Mouse (Mus musculus): ENCODE data around the gene Zcchc9.
"Not testable (repeated sequence)": the region's sequence is repeated elsewhere in the genome, so short reads cannot be mapped to it uniquely, and the experiment has no call there.

Gene Zcchc9

DNA sequence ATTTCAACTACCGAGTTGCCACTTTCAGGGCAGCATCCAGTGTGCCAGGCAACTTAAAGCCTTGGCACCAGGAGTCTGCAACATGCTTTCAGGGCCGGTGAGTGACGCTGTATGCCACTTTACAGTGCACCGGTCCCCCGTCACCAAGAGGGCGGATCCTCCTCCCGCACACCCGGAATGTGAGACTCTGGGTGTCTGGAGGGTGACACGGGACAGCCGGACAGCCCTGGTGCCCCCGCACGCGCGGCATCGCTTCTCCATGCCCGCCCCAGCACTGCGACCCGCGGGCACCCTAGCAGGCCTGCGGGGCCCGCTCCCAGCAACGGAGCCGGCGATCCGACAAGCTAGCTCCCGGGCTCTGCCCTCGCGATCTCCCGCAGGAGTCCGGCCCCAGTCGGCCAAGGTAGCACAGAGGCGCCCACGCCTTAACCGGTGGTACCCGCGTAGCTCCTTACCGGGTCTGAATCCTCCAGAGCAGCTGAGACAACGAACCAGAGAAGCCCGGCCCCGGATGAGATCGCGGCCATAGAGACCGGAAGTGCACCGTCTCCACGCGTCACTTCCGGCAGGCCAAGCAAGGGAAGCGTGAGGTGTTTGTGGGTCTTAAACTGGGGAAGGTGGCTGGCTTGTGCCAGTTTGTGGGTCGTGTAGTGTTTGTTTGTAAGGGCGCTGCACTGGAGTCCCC is at the start of gene Zcchc9:
TSS of gene Zcchc9 (minus strand) at position 551 of the 685 bp plus-strand sequence.
- DNase-seq = peak; percentile 89

DNA sequence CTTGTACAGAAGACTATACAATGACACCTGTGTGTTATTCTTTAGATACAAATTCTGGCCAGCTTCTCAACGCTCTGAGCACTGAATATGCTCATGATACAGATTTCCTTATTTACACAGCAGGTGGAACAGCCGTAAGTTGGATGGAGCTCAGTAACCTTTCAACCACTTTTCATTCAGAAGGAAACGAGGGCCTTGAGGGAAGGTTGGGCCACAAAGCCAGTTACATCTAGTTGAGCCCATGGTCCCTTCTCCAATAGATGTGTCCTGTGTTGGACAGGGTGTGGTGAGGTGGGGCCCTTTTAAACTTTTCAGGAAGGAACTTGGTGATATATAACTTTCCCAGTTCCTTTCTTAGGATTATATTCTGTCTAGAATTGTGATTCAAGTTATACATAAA is 46.9 kb upstream of the Zcchc9 start:
- no peak for DNase-seq

DNA sequence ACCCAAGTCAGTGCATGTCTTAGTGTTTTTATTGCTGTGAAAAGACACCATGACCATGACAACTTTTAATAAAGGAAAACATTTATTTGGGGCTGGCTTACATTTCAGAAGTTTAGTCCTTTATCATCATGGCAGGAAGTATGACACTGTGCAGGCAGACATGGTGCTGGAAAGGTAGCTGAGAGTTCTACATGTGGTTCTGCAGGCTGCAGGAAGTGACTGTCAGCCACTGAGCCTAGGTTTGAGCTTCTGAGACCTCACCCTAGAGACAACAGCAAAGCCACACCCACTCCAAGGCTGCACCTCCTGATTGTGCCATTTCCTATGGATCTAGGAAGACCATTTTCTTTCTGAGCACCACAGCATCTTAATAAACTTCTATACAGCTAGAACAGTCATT is 20.4 kb upstream of the Zcchc9 start:
- no peak for DNase-seq

DNA sequence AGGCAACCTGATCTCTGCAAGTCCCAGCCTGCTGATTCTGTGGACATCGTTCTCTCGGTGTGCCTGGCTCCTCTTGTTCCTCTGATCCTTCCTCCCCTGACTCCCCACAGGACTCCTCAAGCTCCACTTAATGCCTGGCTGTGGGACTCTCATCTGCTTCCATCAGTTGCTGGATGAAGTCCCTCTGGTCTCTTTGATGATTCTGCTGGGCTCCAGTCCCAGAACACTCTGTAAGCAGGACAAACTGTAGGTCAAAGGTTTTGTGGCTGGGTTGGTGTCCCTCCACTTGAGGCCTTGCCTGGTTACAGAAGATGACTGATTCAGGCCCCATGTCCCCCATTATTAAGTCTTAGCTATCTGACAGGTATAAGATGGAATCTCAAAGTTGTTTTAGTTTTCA is 18.6 kb upstream of the Zcchc9 start:
- no peak for DNase-seq

DNA sequence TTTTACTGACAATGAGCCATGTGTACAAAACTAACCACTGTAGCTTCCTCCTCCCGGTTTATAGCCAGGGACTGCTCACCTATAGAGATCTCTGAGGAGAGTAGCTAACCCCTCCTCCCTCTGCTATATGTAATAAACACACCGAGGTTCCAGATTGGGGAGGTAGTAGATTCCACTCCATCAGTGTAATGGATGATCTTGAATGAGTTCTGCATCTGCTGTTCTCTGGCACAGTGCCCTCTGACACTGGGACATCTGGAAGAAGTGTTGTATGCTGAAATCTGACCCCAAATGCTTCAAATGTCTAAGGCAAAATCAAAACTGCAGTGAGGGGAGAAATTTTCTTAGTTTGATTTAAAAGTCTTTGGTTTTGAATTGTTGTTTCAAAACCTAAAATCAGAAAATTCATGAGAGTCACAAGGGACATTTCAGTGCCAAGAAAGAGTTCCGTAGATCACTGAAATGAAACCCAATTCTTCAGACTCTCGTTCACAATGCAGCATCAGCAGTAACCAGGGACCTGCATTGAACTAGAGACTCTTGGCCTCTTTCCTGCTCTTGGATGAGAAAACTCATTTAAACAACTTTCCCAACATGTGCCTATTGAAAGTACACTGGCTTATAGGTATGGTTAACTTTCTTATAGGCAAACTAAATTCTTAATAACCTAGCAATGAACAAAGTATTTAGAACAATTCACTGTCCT is 17.5 kb upstream of the Zcchc9 start:
- DNase-seq = no peak

DNA sequence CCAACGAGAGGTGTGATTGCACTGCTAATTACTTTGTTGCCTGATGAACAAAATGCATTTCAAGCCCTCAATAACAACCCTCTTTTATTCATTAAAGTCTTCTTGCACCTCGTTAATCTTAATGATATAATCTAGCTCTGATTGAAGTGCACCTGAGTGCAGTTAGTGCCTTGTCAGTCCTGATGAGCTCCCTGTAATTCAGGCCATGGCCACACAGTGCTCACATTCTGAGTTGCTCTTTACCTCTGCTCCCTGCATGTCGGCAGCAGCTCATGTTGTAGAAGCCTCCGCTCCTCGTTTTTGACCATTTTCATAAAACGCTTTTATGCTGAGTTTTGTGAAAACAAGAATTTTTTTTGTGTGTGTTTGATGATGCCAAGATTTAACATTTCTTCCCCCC is 16.2 kb upstream of the Zcchc9 start:
- no peak for DNase-seq

DNA sequence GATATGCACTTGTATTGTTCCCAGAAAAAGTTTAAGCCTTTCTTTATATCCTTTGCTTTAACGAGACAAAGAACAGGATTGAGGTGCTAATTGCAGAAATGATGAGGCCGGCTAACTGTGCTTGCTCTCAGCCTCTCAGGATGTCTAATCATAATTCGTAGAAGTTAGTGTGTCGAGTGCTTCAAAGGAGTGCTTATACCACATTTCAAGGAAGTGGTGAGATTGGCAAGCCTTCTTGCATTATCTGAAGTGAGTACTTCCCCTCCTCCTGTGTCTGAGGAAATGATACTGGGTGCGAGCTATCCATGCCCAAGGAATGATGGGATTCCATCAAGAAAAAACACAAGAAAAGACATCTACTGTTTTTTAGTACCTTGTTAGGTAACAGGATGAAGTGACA is 7.2 kb upstream of the Zcchc9 start:
- DNase-seq = no peak

DNA sequence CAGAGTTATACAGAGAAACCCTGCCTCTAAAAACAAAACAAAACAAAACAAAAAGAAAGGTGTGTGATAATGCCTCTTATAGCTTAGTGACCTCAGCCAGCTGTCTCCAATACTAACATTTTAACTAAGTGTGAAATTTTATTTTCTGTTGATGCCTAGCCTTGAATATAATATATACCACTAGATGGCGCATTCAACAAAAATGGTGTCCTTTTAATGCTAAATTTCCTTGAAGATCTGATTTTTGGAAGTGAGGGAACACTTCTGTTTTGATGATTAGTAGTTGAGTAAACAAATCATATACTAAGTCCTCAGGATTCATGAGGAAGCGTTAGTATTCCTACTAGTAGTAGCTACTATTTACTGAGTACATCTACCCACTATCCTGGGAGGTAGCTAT is 2.0 kb upstream of the Zcchc9 start:
- DNase-seq = no peak

DNA sequence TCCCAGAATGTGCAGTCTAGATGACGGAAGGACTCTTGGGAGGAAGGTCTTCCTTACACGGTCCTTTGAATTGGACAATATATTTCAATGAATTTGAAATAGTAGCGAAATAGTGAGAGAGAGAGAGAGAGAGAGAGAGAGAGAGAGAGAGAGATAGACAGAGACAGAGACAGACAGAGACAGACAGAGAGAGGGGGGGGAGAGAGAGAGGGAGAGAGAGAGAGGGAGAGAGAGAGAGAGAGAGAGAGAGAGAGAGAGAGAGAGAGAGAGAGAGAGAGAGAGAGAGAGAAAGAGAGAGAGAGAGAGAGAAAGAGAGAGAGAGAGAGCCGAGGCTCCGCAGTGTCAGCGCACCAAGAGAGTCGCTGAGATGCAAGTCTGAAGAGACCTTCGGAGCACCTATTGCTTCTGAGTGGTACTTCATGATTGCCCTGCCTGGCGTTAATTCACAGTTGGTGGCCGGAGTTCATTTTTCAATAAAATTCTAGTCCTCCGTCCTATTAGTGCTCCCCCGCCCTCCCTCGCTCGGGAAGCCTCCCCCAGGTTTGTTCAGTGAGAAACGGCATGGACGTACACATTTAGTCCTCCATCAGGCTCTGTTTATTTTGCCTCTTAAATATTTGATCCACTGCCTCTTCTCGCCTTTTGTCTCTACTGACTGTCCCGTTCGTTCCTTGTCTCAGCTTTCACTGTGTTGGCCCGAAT is 520 bp upstream of the Zcchc9 start:
- DNase-seq = peak; percentile 25

DNA sequence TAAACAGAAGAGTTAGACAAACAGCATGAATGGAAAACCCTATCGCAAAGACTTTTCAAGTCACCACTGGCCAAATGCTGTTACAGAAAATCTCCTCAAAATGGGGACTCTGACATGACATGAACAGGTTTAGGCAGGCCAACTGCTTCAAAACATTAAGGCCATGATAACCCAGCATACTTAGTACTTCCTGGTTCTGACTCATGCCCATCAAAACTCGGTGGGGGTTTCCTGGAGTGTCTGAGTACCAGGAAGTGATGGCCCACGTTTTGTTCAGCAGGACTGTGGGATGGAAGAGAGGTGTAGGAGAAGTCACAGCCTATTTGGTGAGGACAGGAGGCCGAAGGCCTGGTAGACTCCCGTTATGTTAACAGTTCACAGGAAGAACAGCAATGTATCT is 5.8 kb downstream of the Zcchc9 start:
- no peak for DNase-seq

DNA sequence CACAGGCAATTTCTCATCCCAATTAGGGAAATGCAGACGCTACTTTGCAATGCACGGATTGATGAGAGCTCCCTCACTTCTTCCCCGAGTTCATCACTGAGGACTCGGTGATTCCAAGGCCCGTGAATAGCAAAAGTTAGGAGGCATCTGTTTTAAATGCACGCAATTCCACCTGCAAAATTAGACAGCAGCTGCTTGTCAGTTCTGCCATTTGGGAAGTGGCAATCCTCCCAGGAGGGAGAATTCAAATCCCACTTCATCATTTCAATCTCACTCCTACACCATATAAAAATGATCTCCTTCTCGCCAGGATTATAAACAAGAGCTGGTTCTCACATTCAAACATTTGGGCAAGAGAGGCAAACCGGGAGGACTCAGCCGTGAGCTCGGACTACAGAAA is 10.1 kb downstream of the Zcchc9 start:
- DNase-seq = no peak

DNA sequence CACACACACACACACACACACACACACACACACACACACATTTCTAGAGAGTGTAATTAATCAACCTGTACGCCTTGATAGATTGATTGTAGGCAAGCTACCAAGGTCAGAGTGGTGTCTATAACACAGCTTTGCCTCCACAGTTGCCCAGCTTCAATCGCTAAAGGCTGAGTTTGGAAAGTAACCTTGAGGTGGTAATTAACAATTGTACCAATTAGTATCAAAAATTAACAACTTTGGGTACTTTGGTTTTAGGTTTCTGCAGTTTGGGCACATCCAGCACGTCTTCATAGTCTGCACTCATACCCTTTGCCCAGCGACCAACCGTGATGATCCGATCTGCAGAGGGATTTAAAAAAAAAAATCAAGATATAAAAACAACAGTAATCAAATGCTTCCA is 10.6 kb downstream of the Zcchc9 start:
- DNase-seq = no peak

DNA sequence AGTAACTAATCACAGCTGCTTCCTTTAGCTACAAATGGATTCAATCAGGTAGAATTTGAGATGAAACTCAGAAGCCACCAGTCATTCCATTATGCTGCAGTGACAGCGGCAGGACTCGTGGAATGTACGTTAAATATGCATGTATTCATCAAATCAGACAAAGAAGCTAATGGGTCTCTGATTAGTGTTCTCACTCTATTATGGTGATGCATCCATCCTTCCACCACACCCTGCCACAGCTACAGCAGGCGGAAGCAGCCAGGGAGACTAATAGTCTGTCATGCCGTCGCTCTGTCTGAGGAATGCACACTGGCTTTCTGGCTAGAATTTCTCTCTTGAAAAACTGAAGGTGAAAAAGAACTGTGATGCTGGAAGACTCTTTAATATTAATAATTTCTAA is 11.5 kb downstream of the Zcchc9 start:
- DNase-seq = no peak

DNA sequence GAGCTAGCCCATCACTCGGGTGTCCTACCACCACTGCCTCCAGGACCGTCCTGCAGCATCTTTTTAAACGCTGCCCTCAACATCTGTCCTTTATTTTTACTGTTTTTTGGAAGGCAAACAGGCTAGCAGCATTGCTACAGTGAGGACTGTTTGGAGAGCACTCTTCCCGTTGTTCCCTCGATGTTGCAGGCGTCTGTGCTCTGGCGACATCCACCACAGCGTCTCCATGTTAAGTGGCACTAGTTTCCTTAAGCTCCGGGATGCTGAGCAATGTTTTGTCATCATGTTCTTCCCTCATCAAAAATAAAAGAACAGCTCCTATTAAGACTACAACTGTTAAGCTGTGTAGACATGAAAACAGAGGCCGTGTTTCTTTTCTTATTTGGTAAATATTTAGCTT is 11.9 kb downstream of the Zcchc9 start:
- no peak for DNase-seq

DNA sequence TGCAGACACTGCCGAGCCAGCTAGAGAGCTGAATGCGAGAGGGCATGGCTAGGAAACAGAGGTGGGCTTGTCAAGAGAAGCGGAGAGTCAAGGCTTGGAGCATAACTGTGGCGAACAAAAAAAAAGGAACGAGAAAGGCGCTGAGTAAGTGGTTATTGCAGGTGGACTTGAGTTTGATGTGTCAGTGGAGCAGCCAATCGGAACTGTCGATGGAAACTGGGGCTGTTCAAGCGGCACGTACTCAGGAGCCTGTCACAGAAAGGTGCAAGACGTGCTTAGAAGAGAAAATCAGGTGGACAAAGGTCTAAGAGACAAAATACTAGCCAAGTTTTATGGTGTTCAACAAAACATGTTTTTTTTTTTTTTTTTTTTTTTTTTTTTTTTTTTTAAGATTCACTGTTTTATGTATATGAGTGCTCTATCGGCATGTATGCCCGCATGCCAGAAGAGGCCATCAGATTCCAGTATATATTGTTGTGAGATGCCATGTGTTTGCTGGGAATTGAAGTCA is 12.5 kb downstream of the Zcchc9 start:
- no peak for DNase-seq

DNA sequence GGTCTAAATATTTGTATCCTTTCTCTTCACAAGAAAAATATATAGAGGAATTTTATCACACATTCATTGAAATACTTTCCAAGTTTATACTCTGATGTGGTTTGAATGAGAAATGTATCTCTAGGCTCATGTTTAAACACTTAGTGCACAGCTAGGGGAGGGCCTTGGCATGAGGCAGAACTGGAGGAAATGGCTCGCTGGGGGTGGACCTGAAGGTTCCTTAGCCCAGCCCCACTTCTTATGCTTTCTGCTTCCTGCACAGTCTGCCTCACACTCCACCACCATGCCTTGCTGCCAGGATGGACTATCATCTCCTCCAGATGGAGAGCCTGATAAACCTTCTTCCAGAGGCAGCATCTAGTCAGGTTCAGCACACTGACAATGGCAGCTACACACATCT is 15.5 kb downstream of the Zcchc9 start:
- no peak for DNase-seq

DNA sequence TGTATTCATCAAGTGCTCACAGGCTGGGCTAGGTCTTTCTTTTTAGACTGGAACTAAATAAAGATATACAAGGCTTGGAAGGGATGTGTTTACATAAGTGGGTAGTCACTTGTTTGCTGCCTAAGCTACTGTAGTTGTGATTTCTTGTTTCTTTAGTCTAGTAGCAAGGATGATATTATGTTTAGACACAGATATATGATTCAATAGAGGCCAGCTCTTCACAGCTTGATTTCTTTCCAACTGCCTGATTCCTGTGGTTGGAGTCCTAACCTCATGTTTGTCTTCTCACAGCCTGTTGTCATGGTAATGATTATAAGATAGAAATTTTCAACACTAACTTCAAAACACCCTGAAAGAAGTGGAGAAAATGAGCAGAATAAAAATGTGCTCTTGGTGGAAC is 27.6 kb downstream of the Zcchc9 start:
- DNase-seq = no peak

DNA sequence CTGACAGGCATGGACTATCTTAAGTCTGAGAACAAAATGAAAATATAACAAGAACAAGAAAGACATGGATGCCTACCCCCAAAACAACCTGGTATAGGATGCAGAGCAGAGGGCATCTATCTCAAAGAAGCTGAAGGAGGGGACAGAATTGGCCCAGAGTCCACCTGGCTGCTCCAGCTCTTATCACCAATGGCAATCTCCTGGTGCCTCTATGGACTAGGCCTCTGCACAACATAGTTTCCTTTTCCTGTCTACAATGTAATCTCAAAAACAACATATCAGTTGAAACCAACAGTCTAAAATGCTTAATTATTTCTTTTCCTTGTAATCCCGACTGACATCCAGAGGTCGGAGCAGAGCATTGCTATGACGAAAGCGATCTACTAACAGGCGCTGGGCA is 29.4 kb downstream of the Zcchc9 start:
- no peak for DNase-seq

DNA sequence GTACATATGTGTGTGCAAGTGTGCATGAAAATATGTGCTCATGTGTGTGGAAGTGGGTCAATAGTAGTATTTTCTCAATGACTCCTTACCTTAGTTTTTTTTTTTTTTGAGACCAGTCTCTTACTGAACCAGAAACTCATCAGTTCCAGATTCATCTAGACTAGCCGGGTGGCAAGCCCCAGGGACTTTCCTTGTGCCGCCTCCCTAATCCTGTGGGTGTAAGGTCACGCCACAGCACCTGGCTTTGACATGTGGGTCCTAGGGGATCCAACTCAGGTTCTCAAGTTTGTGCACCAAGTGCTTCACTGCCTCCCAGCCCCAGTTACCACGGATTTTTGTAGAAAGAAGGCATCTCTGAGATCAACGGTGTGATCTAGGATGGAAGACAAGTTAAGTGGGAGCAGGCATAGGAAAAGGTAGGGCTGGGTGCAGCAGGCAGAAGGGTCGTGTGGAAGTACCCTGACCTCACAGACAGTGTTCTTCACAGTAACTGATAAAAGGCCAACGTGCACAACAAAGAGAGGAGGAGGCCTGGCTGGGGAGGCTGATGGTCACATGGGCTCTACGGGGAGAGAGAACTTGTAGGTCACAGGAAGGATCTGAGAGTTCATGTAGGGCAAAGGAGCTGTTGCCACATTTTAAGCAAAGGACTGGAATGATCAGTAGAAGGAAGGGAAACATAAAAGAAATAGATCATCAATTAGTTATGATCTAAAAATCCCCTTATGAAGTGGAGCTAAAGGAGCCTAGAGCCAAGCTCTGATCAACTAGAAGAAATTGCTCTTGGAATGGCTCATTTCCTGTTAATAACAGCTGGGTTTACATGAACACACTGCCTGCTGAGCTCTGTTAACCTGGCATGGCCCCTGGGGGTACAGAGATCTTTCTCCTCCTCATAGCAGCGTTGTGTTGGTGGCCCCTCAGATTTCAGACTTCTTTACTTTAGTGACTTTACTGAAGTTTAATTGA is 38.5 kb downstream of the Zcchc9 start:
- DNase-seq = no peak

DNA sequence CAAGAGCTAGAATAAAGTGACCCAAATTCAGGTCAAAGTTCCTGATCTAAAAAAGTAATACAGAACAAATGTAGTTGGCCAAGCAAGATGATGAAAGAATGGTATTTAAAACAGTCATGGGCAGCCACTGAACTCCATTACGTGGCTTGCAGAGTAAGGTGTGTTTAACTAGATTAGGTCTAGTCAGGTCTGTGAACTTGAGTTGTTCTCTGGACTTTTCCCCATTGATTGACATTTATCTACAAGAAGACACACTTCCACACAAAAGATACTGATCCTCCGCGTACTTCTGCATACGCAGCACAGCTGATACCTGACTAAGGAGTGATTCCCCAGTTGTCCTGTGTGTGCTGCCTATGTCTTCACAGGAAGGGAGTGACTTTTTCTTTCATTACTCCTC is 41.9 kb downstream of the Zcchc9 start:
- DNase-seq = no peak

DNA sequence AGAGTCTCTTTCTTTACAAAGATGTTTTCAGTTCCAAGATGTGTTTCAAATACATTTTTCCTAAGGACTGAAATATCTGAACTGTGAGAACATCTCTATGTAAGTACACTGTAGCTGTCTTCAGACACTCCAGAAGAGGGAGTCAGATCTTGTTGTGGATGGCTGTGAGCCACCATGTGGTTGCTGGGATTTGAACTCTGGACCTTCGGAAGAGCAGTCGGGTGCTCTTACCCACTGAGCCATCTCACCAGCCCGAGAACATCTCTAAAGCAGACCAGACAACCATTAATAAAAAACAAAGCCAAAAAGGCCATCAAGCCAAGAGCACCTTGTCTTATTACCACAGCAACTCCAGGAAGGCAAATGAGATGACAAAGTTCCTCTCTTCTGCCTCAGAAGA is 43.9 kb downstream of the Zcchc9 start:
- DNase-seq = not testable (repeated sequence)

DNA sequence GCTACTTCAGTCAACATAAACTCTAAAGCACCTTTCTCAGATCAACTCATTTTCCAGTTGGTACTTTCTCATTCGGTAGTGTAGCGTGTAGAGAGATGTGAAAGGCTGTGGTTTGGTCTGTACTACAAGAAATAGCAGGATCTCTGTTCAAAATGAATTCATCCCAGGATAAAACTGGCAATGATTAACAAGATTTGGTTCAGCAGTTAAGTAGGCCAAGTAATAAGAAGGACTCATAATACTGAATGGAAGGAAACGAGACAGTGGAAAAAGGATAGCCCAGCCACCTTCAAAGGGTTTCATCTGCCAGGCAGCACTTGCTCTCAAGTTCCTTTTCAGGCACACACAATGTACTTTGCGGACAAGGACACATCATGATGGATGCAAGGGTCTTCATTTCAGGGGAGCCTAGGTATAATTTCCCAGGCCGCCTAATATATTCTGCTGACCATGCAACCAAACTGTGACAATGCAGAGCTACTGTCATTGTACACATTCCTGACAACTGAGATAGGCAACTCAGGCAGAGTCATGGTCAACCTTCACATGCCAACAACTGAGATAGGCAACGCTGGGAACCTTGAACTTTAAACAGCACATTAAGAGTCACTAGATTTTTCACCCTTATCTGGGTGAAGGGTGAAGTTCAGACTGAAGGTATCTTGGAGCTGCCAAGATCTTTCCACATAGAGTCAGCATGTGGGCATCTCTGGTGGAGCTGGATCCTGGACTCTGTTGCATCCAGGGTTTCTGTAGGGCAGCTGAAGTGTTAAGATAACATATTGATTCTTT is 45.7 kb downstream of the Zcchc9 start:
- DNase-seq = no peak

All from thymus, postnatal 4 days (tissue).